Mouse (Mus musculus): Measurements from ENCODE around the gene St3gal3. TPM values are rescaled to one million over a fixed set of nuclear protein-coding genes. Genes with fewer than 3 reads are reported as not detected.

The St3gal3 gene
- polyA plus RNA-seq (2014; fragmentation: Illumina TruSeq; extraction: RNeasy Lipid Tissue Mini Kit (QIAGEN cat#74804); ENCODE audit: low read depth, low replicate concordance): 60.8 TPM

DNA sequence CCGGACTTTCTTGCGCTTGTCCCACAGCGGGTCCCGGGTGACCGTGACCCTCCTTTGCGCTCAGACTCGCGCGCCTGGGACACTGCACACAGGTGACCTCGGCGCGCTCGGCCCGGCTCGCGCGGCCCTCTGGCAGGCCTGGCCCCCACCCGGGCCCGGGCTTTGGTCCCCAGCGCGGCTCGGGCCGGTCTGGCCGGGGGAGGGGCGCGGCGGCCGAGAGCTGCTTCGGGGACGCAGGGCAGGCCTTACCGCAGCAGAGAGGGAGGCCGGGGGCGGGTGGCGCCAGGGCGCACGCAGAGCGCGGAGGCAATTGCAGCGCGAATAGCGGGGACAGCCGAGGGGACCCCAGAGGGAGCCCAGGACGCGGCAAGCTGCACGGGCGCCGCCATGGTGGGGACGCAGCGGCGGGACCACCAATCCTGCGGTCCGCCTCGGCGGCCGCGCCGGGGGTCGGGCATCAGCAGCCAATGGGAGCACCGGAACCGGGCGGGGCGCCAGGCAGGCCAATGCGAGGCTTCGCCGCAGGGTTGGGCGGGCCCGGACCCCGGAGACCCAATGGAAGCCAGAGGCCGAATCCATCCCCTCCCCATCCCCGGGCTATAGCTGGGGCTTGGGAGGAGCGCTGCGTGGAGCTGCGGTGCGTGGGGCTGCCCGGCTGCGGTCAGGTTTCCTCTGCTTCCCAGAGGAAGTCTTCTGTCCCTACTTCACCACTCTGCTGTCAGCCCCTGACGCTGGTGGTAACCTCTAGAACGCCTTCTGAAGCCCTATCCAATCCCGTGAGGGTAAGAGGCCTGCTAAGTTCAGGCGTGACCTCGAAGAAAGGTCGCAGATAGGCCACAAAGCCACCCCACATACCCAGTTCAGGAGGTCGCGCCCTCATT is at the start of gene St3gal3:
TSS of gene St3gal3 (minus strand) at position 430 of the 881 bp plus-strand sequence.

DNA sequence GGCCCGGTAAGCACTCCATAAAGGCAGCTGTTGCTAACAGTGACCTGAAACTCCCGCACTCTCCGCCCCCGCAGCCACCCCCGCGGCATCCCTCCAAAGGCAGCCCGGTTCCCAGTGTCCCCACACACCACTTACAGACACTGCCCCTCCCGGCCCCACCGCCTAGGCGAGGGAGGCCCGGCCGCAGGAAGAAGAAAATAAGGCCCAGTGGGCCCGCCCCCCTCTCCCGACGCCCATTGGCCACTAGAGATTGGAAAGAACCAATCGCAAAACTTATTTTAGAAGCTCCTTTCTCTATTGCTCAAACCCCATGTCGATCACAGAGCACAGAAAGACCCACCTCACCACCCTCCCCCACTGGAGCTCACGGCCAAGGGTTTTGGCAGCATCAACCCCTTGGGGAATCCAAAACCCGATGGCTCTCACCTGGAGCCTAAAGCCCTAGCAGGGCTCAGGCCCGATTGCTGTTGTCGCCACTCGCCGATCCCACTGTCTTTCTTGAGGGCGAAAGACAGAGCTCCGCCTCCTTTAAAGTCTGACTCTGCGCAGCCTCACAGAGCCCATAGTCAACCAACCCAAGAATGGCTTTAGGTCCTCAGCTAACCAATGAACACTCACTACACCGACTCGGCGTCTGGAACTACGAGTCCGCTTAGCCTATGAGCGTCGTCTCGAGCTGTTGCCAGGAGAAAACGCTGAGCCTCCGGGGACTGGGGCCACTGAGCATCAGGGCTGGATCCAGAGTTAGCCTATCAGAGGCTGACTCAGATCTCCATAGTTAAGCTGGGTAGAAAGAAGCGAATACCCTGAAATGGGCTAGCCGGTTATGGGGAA is 45.0 kb upstream of the St3gal3 start, which contains the start of gene Kdm4a:
TSS of gene Kdm4a (minus strand) at position 577 of the 834 bp plus-strand sequence.

GRCm38 (mm10) chr4:117929391-117929881 is 205.3 kb downstream of the St3gal3 start, which contains the start of gene Artn:
Artn (minus strand) TSS chr4:117929763.

DNA sequence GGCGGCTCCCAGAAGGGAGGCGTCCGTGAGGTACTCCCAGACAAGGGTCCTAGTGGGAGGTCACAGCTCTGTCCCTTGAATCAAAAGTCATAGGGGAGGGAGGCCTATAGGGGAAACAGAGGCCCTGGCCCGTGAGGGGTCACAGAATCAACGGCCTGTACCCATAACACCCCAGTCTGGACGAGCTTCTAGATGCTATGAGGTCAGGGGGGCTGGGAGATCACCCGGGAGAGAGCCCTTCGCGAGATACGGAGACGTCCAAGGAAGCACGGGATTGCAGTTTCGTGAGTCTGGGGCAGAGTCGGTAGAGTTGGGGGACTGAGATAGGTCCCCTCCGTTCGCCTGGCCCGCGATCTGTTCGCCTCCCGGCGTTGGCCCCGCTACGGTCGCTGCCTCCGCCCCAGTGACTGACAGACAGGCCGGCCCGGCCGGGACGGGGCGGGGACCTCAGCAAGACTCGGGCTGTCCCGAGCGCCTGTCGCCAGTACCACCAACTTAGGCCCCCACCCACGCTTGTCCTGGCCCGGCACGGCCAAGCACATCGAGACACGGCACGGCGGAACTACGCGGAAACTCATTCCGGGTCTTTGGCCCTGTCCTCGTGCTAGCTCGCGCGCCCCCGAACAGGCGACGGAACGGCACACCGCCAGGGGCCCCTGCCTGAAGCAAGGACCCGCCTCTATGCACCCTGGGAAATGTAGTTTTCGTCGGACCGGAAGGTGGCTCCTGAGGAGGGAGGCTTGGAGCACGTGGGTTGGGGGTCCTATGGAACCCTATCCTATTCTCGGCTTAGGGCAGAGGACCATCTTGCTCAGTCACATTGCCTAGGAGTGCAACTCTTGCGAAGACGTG is 219.9 kb downstream of the St3gal3 start, which contains the start of gene Ipo13:
TSS of gene Ipo13 (minus strand) at position 409 of the 852 bp plus-strand sequence.

DNA sequence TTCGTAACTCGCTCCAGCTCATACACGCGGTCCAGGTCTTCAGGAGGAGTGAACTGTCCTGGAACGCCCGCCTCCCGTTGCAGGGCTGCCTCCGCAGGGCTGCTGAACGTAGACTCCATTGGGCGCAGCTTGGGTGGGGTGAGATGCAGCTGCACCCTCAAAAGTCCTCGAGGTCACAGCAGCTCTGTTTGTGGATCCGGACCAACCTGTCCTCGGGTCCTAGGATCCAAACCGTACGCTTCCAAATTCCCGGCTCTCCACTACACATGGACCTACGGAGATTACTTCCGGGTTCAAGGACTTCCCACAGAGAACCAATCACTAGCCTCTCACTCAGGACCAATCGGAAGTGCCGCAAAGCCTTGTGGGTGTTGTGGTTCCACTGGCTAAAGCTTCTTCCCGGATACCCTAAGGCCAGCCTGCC is 243.0 kb downstream of the St3gal3 start, which contains the start of gene Dph2:
TSS of gene Dph2 (minus strand) at position 295 of the 424 bp plus-strand sequence.

GRCm38 (mm10) chr4:117887133-117887532 is 247.6 kb downstream of the St3gal3 start, which contains the start of gene Atp6v0b:
Atp6v0b (minus strand) TSS chr4:117887333.

DNA sequence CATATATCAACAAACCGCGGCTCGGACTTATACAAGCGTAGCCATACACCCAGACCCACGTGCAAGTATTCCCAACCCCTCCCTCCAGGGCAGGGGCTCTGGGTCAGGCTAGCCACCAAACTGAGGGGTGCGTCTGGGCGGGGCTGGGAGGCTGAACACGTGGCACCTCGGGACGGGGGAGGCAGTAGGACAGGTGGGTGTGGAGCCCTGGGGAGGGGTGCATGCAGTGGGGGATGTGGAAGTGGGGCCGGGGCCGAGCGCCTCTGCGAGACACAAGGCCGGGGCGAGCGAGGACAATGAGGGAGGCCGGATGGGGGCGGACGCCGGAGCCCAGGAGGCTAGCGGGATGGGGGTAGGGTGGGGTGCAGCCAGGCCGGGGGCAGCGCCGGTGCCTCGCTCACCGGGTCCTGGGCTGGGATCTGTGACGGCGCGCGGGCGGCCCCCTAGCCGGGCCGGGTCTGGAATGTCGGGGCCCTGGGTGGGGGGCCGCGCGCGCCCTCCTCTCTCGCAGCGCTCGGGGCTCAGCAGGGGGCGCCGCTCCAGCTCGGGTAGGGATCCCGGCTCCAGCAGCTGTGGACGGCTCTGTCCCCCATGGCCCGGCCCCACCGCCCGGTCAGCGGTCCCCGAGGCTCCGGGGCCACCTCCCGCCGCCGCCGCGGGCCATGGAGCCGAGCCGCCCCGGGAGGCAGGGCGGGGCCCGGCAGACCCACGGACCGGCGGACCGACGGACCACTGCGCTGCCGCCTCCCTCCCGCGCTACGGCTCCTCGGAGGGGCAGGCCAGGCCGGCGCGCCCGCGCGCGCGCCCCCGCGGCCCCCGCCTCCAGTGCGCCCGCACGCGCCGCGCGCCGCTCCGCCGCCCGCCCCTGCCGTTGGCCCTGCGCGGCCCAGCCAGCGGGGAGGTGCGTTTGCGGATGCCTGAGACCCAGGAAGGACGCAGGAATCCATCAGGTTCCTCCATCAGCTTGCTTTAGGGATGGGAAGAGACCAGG is 251.7 kb downstream of the St3gal3 start, which contains the start of gene B4galt2:
TSS of gene B4galt2 (minus strand) at position 787 of the 991 bp plus-strand sequence.

Other genes with a start within 250 kb of the St3gal3 start
- 169 TPM for gene Atp6v0b, start 247.6 kb downstream of the St3gal3 start, polyA plus RNA-seq (2014; fragmentation: Illumina TruSeq; extraction: RNeasy Lipid Tissue Mini Kit (QIAGEN cat#74804); ENCODE audit: low read depth, low replicate concordance)
- 5.8 TPM for gene Dph2, start 242.9 kb downstream of the St3gal3 start, polyA plus RNA-seq (2014; fragmentation: Illumina TruSeq; extraction: RNeasy Lipid Tissue Mini Kit (QIAGEN cat#74804); ENCODE audit: low read depth, low replicate concordance)
- 55.1 TPM for gene Ipo13, start 219.9 kb downstream of the St3gal3 start, polyA plus RNA-seq (2014; fragmentation: Illumina TruSeq; extraction: RNeasy Lipid Tissue Mini Kit (QIAGEN cat#74804); ENCODE audit: low read depth, low replicate concordance)
- gene Artn, start 205.2 kb downstream of the St3gal3 start, polyA plus RNA-seq (2014; fragmentation: Illumina TruSeq; extraction: RNeasy Lipid Tissue Mini Kit (QIAGEN cat#74804); ENCODE audit: low read depth, low replicate concordance): not detected
- 20.0 TPM for gene Kdm4a, start 45.1 kb upstream of the St3gal3 start, polyA plus RNA-seq (2014; fragmentation: Illumina TruSeq; extraction: RNeasy Lipid Tissue Mini Kit (QIAGEN cat#74804); ENCODE audit: low read depth, low replicate concordance)
- gene Ptprf, start 156.5 kb upstream of the St3gal3 start, polyA plus RNA-seq (2014; fragmentation: Illumina TruSeq; extraction: RNeasy Lipid Tissue Mini Kit (QIAGEN cat#74804); ENCODE audit: low read depth, low replicate concordance): 4.6 TPM

Data from heart, adult 10 weeks (tissue).